In genomic region chr6:99446801-99447415, GRCm38 (mm10) we compare ENCODE assay signal across 17 mouse cellular contexts.
DNase-seq lines count a peak whose midpoint lies in the region; ATAC-seq and TF ChIP-seq lines count a peak whose summit lies in the region.
"Had no signal": no experiment of that assay in that cellular context is flagged by ENCODE, and none has a peak within 500 bp of the region (broad histone marks: within the 10 kb centered on the region; RNA-seq: fewer than 3 reads in every experiment).

No protein-coding gene starts in this region.

- H3K27ac ChIP-seq in lung, postnatal 0 days (ENCODE audit: low read length), result no peak overlapping the region
- H3K27ac ChIP-seq: heart, embryonic 13.5 days; kidney, postnatal 0 days; limb, embryonic 15.5 days; midbrain, embryonic 13.5 days had no signal

- TF ChIP-seq EP300 in lung, postnatal 0 days (IDR thresholded peaks at IDR 0.05), result no peak

- peak; percentile 44 for DNase-seq in adrenal gland, adult 8-10 months
- DNase-seq in adrenal gland, postnatal 4 days (ENCODE audit: low spot score in 2 of 2), result no peak
- DNase-seq in 3T3-L1 (ENCODE audit: low read depth, low spot score), result peak; percentile 80
- DNase-seq in brain, adult 2 months (ENCODE audit: low read depth, low spot score), result peak; percentile 69
- DNase-seq in cerebellum, postnatal 14 days, result peak; percentile 68 to 71
- no peak for DNase-seq in lung, postnatal 0 days (ENCODE audit: low spot score)
- no peak for DNase-seq in ovary, postnatal 36 days (ENCODE audit: low spot score)
- no peak for DNase-seq in frontal cortex, adult 2 months (ENCODE audit: extremely low spot score in 1 of 2, low spot score in 1 of 2)
- DNase-seq: gastrocnemius, postnatal 36 days; heart, postnatal 4 days; lung, adult 2 months; right cerebral cortex, postnatal 4 days; thymus, adult 2 months had no signal

- ATAC-seq in lung, postnatal 0 days, result no peak
- ATAC-seq: midbrain, embryonic 13.5 days had no signal

- 87% methylated on average over 12 of the region's 12 CpGs for WGBS in lung, postnatal 0 days

- H3K4me3 ChIP-seq in lung, postnatal 0 days (ENCODE audit: low read depth, low read length), result no peak overlapping the region
- H3K4me3 ChIP-seq: heart, embryonic 13.5 days; limb, embryonic 15.5 days; midbrain, embryonic 13.5 days had no signal

- no peak for TF ChIP-seq CTCF in lung, postnatal 0 days (IDR thresholded peaks at IDR 0.05)

- H3K9me3 ChIP-seq in lung, postnatal 0 days (ENCODE audit: low read length), result no peaks in the 10 kb centered on the region
- H3K9me3 ChIP-seq: heart, embryonic 13.5 days; limb, embryonic 15.5 days; midbrain, embryonic 13.5 days had no signal

- H3K4me1 ChIP-seq in lung, postnatal 0 days (ENCODE audit: insufficient read depth, low read depth, low read length), result peaks cover 12% of the 10 kb centered on the region; the same call in 1 of the 2 replicates

- no peak overlapping the region for H3K4me2 ChIP-seq in lung, postnatal 0 days (replicated peaks; ENCODE audit: low read depth, low read length)
- H3K4me2 ChIP-seq: heart, embryonic 13.5 days; limb, embryonic 15.5 days; midbrain, embryonic 13.5 days had no signal

- H3K9ac ChIP-seq in lung, postnatal 0 days (replicated peaks; ENCODE audit: low read depth), result no peak overlapping the region
- H3K9ac ChIP-seq: heart, embryonic 13.5 days; limb, embryonic 15.5 days; midbrain, embryonic 13.5 days had no signal

- no peaks in the 10 kb centered on the region for H3K36me3 ChIP-seq in lung, postnatal 0 days (ENCODE audit: insufficient read depth, low read length)
- H3K36me3 ChIP-seq: heart, embryonic 13.5 days; limb, embryonic 15.5 days; midbrain, embryonic 13.5 days had no signal

- no peaks in the 10 kb centered on the region for H3K27me3 ChIP-seq in lung, postnatal 0 days (replicated peaks; ENCODE audit: insufficient read depth, low read length)
- H3K27me3 ChIP-seq: heart, embryonic 13.5 days; limb, embryonic 15.5 days; midbrain, embryonic 13.5 days had no signal

Comparison
In these comparisons a context has a peak if more than half of its experiments do, and no peak if none do; other contexts are left out.
1. DNase-seq: peak in adrenal gland, adult 8-10 months (single experiment), 3T3-L1 (single experiment), brain, adult 2 months (single experiment) and cerebellum, postnatal 14 days (2 of 2); none in adrenal gland, postnatal 4 days (0 of 2), lung, postnatal 0 days (single experiment), ovary, postnatal 36 days (single experiment) and frontal cortex, adult 2 months (0 of 2).